Comparison of ENCODE assay signal across 8 mouse cellular contexts in genomic region chr14:123371522-123371921, GRCm38 (mm10).
DNase-seq lines count a peak whose midpoint lies in the region; ATAC-seq lines count a peak whose summit lies in the region.

No protein-coding gene starts in this region.

- H3K27me3 ChIP-seq in midbrain, embryonic 11.5 days (ENCODE audit: control insufficient read depth, insufficient read depth, low read length): no peaks in the 10 kb centered on the region

- 18% methylated on average over 9 of the region's 9 CpGs for WGBS in midbrain, embryonic 11.5 days

- no peak overlapping the region for H3K27ac ChIP-seq in midbrain, embryonic 11.5 days (ENCODE audit: low read depth, low read length)

- no peak overlapping the region for H3K4me2 ChIP-seq in midbrain, embryonic 11.5 days

- no peaks in the 10 kb centered on the region for H3K4me1 ChIP-seq in midbrain, embryonic 11.5 days (ENCODE audit: control insufficient read depth, insufficient read depth, low read length)

- H3K4me3 ChIP-seq in midbrain, embryonic 11.5 days (ENCODE audit: low read depth, low read length): no peak overlapping the region

- H3K36me3 ChIP-seq in midbrain, embryonic 11.5 days (ENCODE audit: control insufficient read depth, insufficient read depth, low read length): no peaks in the 10 kb centered on the region

- no peak overlapping the region for H3K9ac ChIP-seq in midbrain, embryonic 11.5 days (ENCODE audit: low read length)

- no peaks in the 10 kb centered on the region for H3K9me3 ChIP-seq in midbrain, embryonic 11.5 days (ENCODE audit: control insufficient read depth, low read length)

- ATAC-seq in granulocyte monocyte progenitor cell, adult 5-6 weeks (replicated peaks; ENCODE audit: poor library complexity, severe bottlenecking): peak; percentile 70
- ATAC-seq in midbrain, embryonic 11.5 days (ENCODE audit: low FRiP score): peak; percentile 83

- DNase-seq in gastrocnemius, postnatal 10 days: peak; percentile 8
- DNase-seq in gastrocnemius, adult 18-20 months (ENCODE audit: low spot score): no peak
- peak; percentile 46 for DNase-seq in 416B (ENCODE audit: low read depth)
- DNase-seq in brain, embryonic 18.5 days (ENCODE audit: low read depth, low spot score): peak; percentile 47
- peak; percentile 90 for DNase-seq in midbrain, embryonic 11.5 days (ENCODE audit: low spot score, missing footprints)
- DNase-seq in heart, postnatal 4 days: no peak
- DNase-seq in frontal cortex, postnatal 14 days (ENCODE audit: low spot score in 2 of 2): no peak

Comparison
In these comparisons a context has a peak if more than half of its experiments do, and no peak if none do; other contexts are left out.
1. DNase-seq: peak in gastrocnemius, postnatal 10 days (single experiment), 416B (single experiment), brain, embryonic 18.5 days (single experiment) and midbrain, embryonic 11.5 days (single experiment); none in gastrocnemius, adult 18-20 months (single experiment), heart, postnatal 4 days (single experiment) and frontal cortex, postnatal 14 days (0 of 2).